Mouse (Mus musculus): ENCODE measurements around the gene Olfr262. TPM values are rescaled to one million over a fixed set of nuclear protein-coding genes. Genes with fewer than 3 reads are reported as not detected.
"Not testable (repeated sequence)": the region's sequence is repeated elsewhere in the genome, so short reads cannot be mapped to it uniquely, and the experiment has no call there.

The Olfr262 gene
- not detected in 2 replicates for polyA plus RNA-seq (2014; fragmentation: Nextera tagmentation; extraction: Ambion mirVana)

DNA sequence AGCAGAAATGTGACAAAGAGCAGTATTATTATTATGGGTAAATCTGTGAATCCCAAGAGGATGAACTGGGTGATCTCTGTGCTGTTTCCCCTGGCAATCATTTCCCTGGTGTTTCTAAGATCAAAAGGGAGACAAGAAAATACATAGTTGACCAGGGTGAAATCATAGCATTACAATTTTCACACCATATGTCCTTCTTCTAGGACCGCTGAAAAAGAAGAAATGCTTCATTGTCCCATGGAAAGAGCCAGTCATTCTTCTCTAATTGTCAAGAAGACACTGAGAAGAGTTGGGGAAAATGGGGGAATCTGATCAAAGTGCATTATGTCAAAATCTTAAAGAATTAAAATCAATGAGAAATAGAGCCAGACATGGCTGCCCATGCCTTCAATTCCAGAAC is at the start of gene Olfr262:
TSS of gene Olfr262 (minus strand) at position 101 of the 400 bp plus-strand sequence.
- no peak within 1 kb of the TSS for H3K4me3 ChIP-seq (ENCODE audit: low read depth, low read length)
- no peaks in the 10 kb centered on the region for H3K9me3 ChIP-seq (ENCODE audit: control insufficient read depth, low read length)
- H3K9ac ChIP-seq (ENCODE audit: low read depth, low read length) = no peak within 1 kb of the TSS
- H3K4me1 ChIP-seq (replicated peaks; ENCODE audit: control insufficient read depth, insufficient read depth, low read length) = no peaks in the 10 kb centered on the region
- no peaks in the 10 kb centered on the region for H3K27me3 ChIP-seq (ENCODE audit: control insufficient read depth, insufficient read depth, low read length)
- WGBS = 77% methylated on average over 1 of the region's 1 CpGs
- H3K4me2 ChIP-seq (replicated peaks; ENCODE audit: low read depth, low read length) = no peak within 1 kb of the TSS
- H3K27ac ChIP-seq (ENCODE audit: low read depth, low read length) = no peak within 1 kb of the TSS
- no peak for ATAC-seq (ENCODE audit: low FRiP score)
- no peaks in the 10 kb centered on the region for H3K36me3 ChIP-seq (ENCODE audit: control insufficient read depth, insufficient read depth, low read length)
- DNase-seq (ENCODE audit: low spot score) = no peak

DNA sequence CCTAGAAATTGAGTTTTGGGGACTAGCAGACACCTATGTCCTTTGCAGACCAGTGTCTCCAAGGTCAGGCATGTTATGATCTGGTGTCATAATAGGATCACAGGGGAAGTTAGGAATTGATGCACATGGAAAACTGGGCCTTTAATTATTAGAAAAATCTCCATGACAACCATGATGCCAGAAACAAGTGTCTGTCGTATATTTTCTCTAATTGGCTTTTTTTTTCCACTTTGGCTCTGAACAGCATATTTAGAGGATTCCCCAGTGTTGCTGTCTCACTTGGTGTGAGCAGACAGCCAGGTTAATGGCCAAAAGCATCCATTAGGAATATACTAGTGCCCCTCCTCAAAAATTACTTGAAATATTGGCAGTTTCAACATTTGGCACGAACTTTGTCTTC is 38.1 kb upstream of the Olfr262 start, which contains the start of gene Olfr1434:
TSS of gene Olfr1434 (plus strand) at position 301 of the 400 bp plus-strand sequence.
- Histone ChIP-seq H3K27me3 (ENCODE audit: control insufficient read depth, insufficient read depth, low read length) (no peaks in the 10 kb centered on the region), H3K36me3 (ENCODE audit: control insufficient read depth, insufficient read depth, low read length) (no peaks in the 10 kb centered on the region), H3K9me3 (ENCODE audit: control insufficient read depth, low read length) (no peaks in the 10 kb centered on the region), H3K9ac (ENCODE audit: low read depth, low read length) (no peak within 1 kb of the TSS), H3K4me3 (ENCODE audit: low read depth, low read length) (no peak within 1 kb of the TSS), H3K4me2 (replicated peaks; ENCODE audit: low read depth, low read length) (no peak within 1 kb of the TSS), H3K27ac (ENCODE audit: low read depth, low read length) (no peak within 1 kb of the TSS), H3K4me1 (replicated peaks; ENCODE audit: control insufficient read depth, insufficient read depth, low read length) (no peaks in the 10 kb centered on the region)
- ATAC-seq (ENCODE audit: low FRiP score) = no peak
- no peak for DNase-seq (ENCODE audit: low spot score)
- WGBS = 75% methylated on average over 2 of the region's 2 CpGs

DNA sequence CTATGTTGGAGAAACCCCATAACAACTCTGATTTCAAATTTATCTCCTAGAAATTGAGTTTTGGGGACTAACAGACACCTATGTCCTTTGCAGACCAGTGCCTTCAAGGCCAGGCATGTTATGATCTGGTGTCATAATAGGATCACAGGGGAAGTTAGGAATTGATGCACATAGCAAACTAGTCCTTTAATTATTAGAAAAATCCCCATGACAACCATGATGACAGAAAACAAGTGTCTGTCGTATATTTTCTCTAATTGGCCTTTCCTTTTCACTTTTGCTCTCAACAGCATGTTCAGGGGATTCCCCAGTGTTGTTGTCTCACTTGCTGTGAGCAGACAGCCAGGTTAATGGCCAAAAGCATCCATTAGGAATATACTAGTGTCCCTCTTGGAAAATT is 19.3 kb upstream of the Olfr262 start, which contains the start of gene Olfr235:
TSS of gene Olfr235 (plus strand) at position 301 of the 400 bp plus-strand sequence.
- no peak within 1 kb of the TSS for H3K4me3 ChIP-seq (ENCODE audit: low read depth, low read length)
- H3K27me3 ChIP-seq (ENCODE audit: control insufficient read depth, insufficient read depth, low read length) = no peaks in the 10 kb centered on the region
- H3K9me3 ChIP-seq (ENCODE audit: control insufficient read depth, low read length) = no peaks in the 10 kb centered on the region
- DNase-seq (ENCODE audit: low spot score) (no peak), ATAC-seq (ENCODE audit: low FRiP score) (no peak)
- no peak within 1 kb of the TSS for H3K4me2 ChIP-seq (replicated peaks; ENCODE audit: low read depth, low read length)
- H3K9ac ChIP-seq (ENCODE audit: low read depth, low read length) = no peak within 1 kb of the TSS
- no peaks in the 10 kb centered on the region for H3K4me1 ChIP-seq (replicated peaks; ENCODE audit: control insufficient read depth, insufficient read depth, low read length)
- no peak within 1 kb of the TSS for H3K27ac ChIP-seq (ENCODE audit: low read depth, low read length)
- H3K36me3 ChIP-seq (ENCODE audit: control insufficient read depth, insufficient read depth, low read length) = no peaks in the 10 kb centered on the region
- WGBS = 75% methylated on average over 1 of the region's 1 CpGs

DNA sequence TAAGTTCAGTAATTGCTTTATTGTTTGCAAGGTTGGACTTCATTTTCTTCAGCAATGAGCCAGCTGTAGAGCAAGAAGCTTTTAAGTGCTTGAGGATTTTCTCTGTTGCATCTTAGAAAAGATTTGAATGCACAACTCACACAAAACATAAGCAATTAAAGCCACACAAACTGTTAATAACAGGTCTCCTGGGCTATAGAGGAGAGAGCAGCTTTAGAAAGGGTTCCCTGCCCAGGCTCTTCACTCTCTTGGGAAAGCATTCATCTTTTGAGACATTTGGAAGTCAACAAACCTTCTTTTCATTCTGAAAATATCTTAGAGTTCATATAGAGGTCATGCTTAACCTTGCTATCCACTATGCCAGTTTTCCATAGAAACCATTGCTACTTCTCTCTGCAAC is 9.0 kb downstream of the Olfr262 start, which contains the start of gene Olfr1432:
TSS of gene Olfr1432 (minus strand) at position 101 of the 400 bp plus-strand sequence.
- not testable (repeated sequence) for H3K36me3 ChIP-seq (ENCODE audit: control insufficient read depth, insufficient read depth, low read length)

DNA sequence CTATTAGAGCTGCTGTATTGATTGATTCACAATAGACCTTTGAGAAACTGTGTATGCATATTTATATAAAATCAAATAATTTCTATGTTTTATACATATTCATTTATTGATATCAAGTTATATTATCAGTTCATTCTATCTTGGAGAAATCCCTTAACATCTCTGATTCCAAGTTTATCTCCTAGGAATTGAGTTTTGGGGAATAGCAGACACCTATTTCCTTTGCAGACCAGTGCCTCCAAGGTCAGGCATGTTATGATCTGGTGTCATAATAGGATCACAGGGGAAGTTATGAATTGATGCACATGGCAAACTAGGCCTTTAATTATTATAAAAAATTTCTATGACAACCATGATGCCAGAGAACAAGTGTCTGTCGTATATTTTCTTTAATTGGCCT is 41.1 kb downstream of the Olfr262 start, which contains the start of gene Olfr1431:
TSS of gene Olfr1431 (plus strand) at position 301 of the 400 bp plus-strand sequence.
- H3K4me1 ChIP-seq (replicated peaks; ENCODE audit: control insufficient read depth, insufficient read depth, low read length) = no peaks in the 10 kb centered on the region
- no peak within 1 kb of the TSS for H3K9ac ChIP-seq (ENCODE audit: low read depth, low read length)
- no peak for DNase-seq (ENCODE audit: low spot score)
- WGBS = 90% methylated on average over 1 of the region's 1 CpGs
- no peaks in the 10 kb centered on the region for H3K9me3 ChIP-seq (ENCODE audit: control insufficient read depth, low read length)
- ATAC-seq (ENCODE audit: low FRiP score) = no peak
- no peak within 1 kb of the TSS for H3K4me3 ChIP-seq (ENCODE audit: low read depth, low read length)
- no peak within 1 kb of the TSS for H3K27ac ChIP-seq (ENCODE audit: low read depth, low read length)
- H3K4me2 ChIP-seq (replicated peaks; ENCODE audit: low read depth, low read length) = no peak within 1 kb of the TSS
- no peaks in the 10 kb centered on the region for H3K36me3 ChIP-seq (ENCODE audit: control insufficient read depth, insufficient read depth, low read length)
- H3K27me3 ChIP-seq (ENCODE audit: control insufficient read depth, insufficient read depth, low read length) = no peaks in the 10 kb centered on the region

More for the DNA sequence above, 9.0 kb downstream of the Olfr262 start, which contains the start of gene Olfr1432:
- not testable (repeated sequence) for H3K27ac ChIP-seq (ENCODE audit: low read depth, low read length); H3K27me3 ChIP-seq (ENCODE audit: control insufficient read depth, insufficient read depth, low read length); ATAC-seq (ENCODE audit: low FRiP score); DNase-seq (ENCODE audit: low spot score); H3K4me3 ChIP-seq (ENCODE audit: low read depth, low read length); H3K4me1 ChIP-seq (replicated peaks; ENCODE audit: control insufficient read depth, insufficient read depth, low read length); H3K9me3 ChIP-seq (ENCODE audit: control insufficient read depth, low read length); H3K9ac ChIP-seq (ENCODE audit: low read depth, low read length); H3K4me2 ChIP-seq (replicated peaks; ENCODE audit: low read depth, low read length)

DNA sequence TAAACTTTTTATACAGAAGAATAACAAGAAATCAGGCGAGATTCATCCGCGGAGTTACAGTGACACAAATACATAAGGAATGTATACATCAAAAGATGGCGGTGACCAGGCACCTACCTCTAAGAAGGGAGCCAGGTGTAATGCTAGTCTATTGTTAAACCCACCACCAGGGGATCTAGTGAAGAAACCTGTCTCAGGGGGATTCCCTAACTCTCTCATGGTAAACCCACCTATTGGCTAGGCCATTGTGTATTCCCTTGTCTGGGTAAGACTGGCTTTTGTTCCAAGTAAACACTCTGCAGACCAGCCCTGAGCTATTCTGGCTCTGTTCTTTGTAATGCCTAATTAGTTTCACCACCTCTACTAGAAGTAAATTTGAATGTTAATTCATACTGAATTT is 42.4 kb downstream of the Olfr262 start:
- H3K4me2 ChIP-seq (replicated peaks; ENCODE audit: low read depth, low read length); H3K4me1 ChIP-seq (replicated peaks; ENCODE audit: control insufficient read depth, insufficient read depth, low read length); H3K9ac ChIP-seq (ENCODE audit: low read depth, low read length); H3K36me3 ChIP-seq (ENCODE audit: control insufficient read depth, insufficient read depth, low read length); ATAC-seq (ENCODE audit: low FRiP score); H3K9me3 ChIP-seq (ENCODE audit: control insufficient read depth, low read length); DNase-seq (ENCODE audit: low spot score); H3K4me3 ChIP-seq (ENCODE audit: low read depth, low read length); H3K27ac ChIP-seq (ENCODE audit: low read depth, low read length); H3K27me3 ChIP-seq (ENCODE audit: control insufficient read depth, insufficient read depth, low read length): not testable (repeated sequence)
- 81% methylated on average over 4 of the region's 4 CpGs for WGBS

Other genes starting within 250 kb of the Olfr262 start
- gene Olfr1423, start 200.3 kb downstream of the Olfr262 start, polyA plus RNA-seq (2014; fragmentation: Nextera tagmentation; extraction: Ambion mirVana) = not detected in 2 replicates
- gene Olfr1424, start 179.0 kb downstream of the Olfr262 start, polyA plus RNA-seq (2014; fragmentation: Nextera tagmentation; extraction: Ambion mirVana) = not detected in 2 replicates
- gene Olfr1425, start 163.9 kb downstream of the Olfr262 start, polyA plus RNA-seq (2014; fragmentation: Nextera tagmentation; extraction: Ambion mirVana) = not detected in 2 replicates
- not detected in 2 replicates for gene Olfr1426, start 149.6 kb downstream of the Olfr262 start, polyA plus RNA-seq (2014; fragmentation: Nextera tagmentation; extraction: Ambion mirVana)
- gene Olfr1427, start 138.3 kb downstream of the Olfr262 start, polyA plus RNA-seq (2014; fragmentation: Nextera tagmentation; extraction: Ambion mirVana) = not detected in 2 replicates
- gene Olfr1428, start 125.8 kb downstream of the Olfr262 start, polyA plus RNA-seq (2014; fragmentation: Nextera tagmentation; extraction: Ambion mirVana) = not detected in 2 replicates
- gene Olfr76, start 118.5 kb downstream of the Olfr262 start, polyA plus RNA-seq (2014; fragmentation: Nextera tagmentation; extraction: Ambion mirVana) = not detected in 2 replicates
- gene Olfr1555-ps1, start 71.5 kb downstream of the Olfr262 start, polyA plus RNA-seq (2014; fragmentation: Nextera tagmentation; extraction: Ambion mirVana) = not detected in 2 replicates
- not detected in 2 replicates for gene Olfr1431, start 41.0 kb downstream of the Olfr262 start, polyA plus RNA-seq (2014; fragmentation: Nextera tagmentation; extraction: Ambion mirVana)
- not detected in 2 replicates for gene Olfr1432, start 9.1 kb downstream of the Olfr262 start, polyA plus RNA-seq (2014; fragmentation: Nextera tagmentation; extraction: Ambion mirVana)
- not detected in 2 replicates for gene Olfr235, start 19.4 kb upstream of the Olfr262 start, polyA plus RNA-seq (2014; fragmentation: Nextera tagmentation; extraction: Ambion mirVana)
- not detected in 2 replicates for gene Olfr1434, start 38.2 kb upstream of the Olfr262 start, polyA plus RNA-seq (2014; fragmentation: Nextera tagmentation; extraction: Ambion mirVana)
- gene Olfr1436, start 57.5 kb upstream of the Olfr262 start, polyA plus RNA-seq (2014; fragmentation: Nextera tagmentation; extraction: Ambion mirVana) = not detected in 2 replicates
- not detected in 2 replicates for gene Olfr1437, start 83.4 kb upstream of the Olfr262 start, polyA plus RNA-seq (2014; fragmentation: Nextera tagmentation; extraction: Ambion mirVana)
- not detected in 2 replicates for gene Olfr1438-ps1, start 94.3 kb upstream of the Olfr262 start, polyA plus RNA-seq (2014; fragmentation: Nextera tagmentation; extraction: Ambion mirVana)
- not detected in 2 replicates for gene Olfr1440, start 145.6 kb upstream of the Olfr262 start, polyA plus RNA-seq (2014; fragmentation: Nextera tagmentation; extraction: Ambion mirVana)
- not detected in 2 replicates for gene Olfr1441, start 175.8 kb upstream of the Olfr262 start, polyA plus RNA-seq (2014; fragmentation: Nextera tagmentation; extraction: Ambion mirVana)
- not detected in 2 replicates for gene Pfpl, start 186.2 kb upstream of the Olfr262 start, polyA plus RNA-seq (2014; fragmentation: Nextera tagmentation; extraction: Ambion mirVana)
- 0.60 and 1.0 TPM in 2 replicates for gene Mpeg1, start 219.1 kb upstream of the Olfr262 start, polyA plus RNA-seq (2014; fragmentation: Nextera tagmentation; extraction: Ambion mirVana)